Mouse (Mus musculus): ENCODE measurements around the gene Slc44a3. TPM values are rescaled to one million over a fixed set of nuclear protein-coding genes. Genes with fewer than 3 reads are reported as not detected.

Gene Slc44a3
- total RNA-seq (2021) = under 1 TPM in 1 of 2 experiments, not detected in 1; 0.22 TPM

GRCm38 (mm10) chr3:121532176-121532575, at the start of gene Slc44a3:
Gene Slc44a3 (minus strand): TSS chr3:121532404.
- no peak for DNase-seq
- intact Hi-C loops (cut with DNase I) = loop anchor here (10.0 kb wide), 1 partner anchor 353 kb away; no protein-coding TSS in a partner anchor

- no peak for DNase-seq
- intact Hi-C loops (cut with DNase I) = no loop called here
Measured at GRCm38 (mm10) chr3:121579880-121580549, 47.8 kb upstream of the Slc44a3 start.

- intact Hi-C loops (cut with DNase I) = no loop called here
- no peak for DNase-seq
Measured at GRCm38 (mm10) chr3:121579402-121579801, 47.2 kb upstream of the Slc44a3 start.

- intact Hi-C loops (cut with DNase I) = no loop called here
Measured at GRCm38 (mm10) chr3:121578706-121579105, 46.5 kb upstream of the Slc44a3 start.

GRCm38 (mm10) chr3:121577641-121578040, 45.4 kb upstream of the Slc44a3 start:
- no peak for DNase-seq
- intact Hi-C loops (cut with DNase I) = no loop called here

More at GRCm38 (mm10) chr3:121578706-121579105, 46.5 kb upstream of the Slc44a3 start:
- no peak for DNase-seq

GRCm38 (mm10) chr3:121577032-121577591, 44.9 kb upstream of the Slc44a3 start:
- peak; percentile 49 to 65 for DNase-seq
- intact Hi-C loops (cut with DNase I) = no loop called here

- DNase-seq = no peak
- intact Hi-C loops (cut with DNase I) = no loop called here
Measured at GRCm38 (mm10) chr3:121576367-121576766, 44.2 kb upstream of the Slc44a3 start.

GRCm38 (mm10) chr3:121574386-121574785, 42.2 kb upstream of the Slc44a3 start:
- DNase-seq = no peak
- intact Hi-C loops (cut with DNase I) = no loop called here

GRCm38 (mm10) chr3:121573858-121574257, 41.7 kb upstream of the Slc44a3 start:
- intact Hi-C loops (cut with DNase I) = no loop called here
- DNase-seq = peak in 1 of 2 experiments; percentile 41

- intact Hi-C loops (cut with DNase I) = no loop called here
Measured at GRCm38 (mm10) chr3:121571491-121571890, 39.3 kb upstream of the Slc44a3 start.

GRCm38 (mm10) chr3:121570623-121571022, 38.4 kb upstream of the Slc44a3 start:
- DNase-seq = no peak
- intact Hi-C loops (cut with DNase I) = no loop called here

More at GRCm38 (mm10) chr3:121571491-121571890, 39.3 kb upstream of the Slc44a3 start:
- no peak for DNase-seq

GRCm38 (mm10) chr3:121569767-121570166, 37.6 kb upstream of the Slc44a3 start:
- DNase-seq = no peak
- intact Hi-C loops (cut with DNase I) = no loop called here

- DNase-seq = no peak
- intact Hi-C loops (cut with DNase I) = no loop called here
Measured at GRCm38 (mm10) chr3:121569004-121569403, 36.8 kb upstream of the Slc44a3 start.

GRCm38 (mm10) chr3:121567904-121568303, 35.7 kb upstream of the Slc44a3 start:
- intact Hi-C loops (cut with DNase I) = no loop called here
- DNase-seq = no peak

- intact Hi-C loops (cut with DNase I) = no loop called here
- no peak for DNase-seq
Measured at GRCm38 (mm10) chr3:121567337-121567900, 35.2 kb upstream of the Slc44a3 start.

GRCm38 (mm10) chr3:121566901-121567300, 34.7 kb upstream of the Slc44a3 start:
- intact Hi-C loops (cut with DNase I) = no loop called here

GRCm38 (mm10) chr3:121561803-121562202, 29.6 kb upstream of the Slc44a3 start:
- intact Hi-C loops (cut with DNase I) = no loop called here
- no peak for DNase-seq

More at GRCm38 (mm10) chr3:121566901-121567300, 34.7 kb upstream of the Slc44a3 start:
- no peak for DNase-seq

GRCm38 (mm10) chr3:121560115-121560865, 28.1 kb upstream of the Slc44a3 start:
- no peak for DNase-seq
- intact Hi-C loops (cut with DNase I) = no loop called here

- no peak for DNase-seq
- intact Hi-C loops (cut with DNase I) = no loop called here
Measured at GRCm38 (mm10) chr3:121559406-121560114, 27.4 kb upstream of the Slc44a3 start.

GRCm38 (mm10) chr3:121558861-121559260, 26.7 kb upstream of the Slc44a3 start:
- no peak for DNase-seq
- intact Hi-C loops (cut with DNase I) = no loop called here
